Mouse (Mus musculus) right cerebral cortex, adult 2 months (tissue): ENCODE results near the gene Sds.
"Not testable (repeated sequence)": the region's sequence is repeated elsewhere in the genome, so short reads cannot be mapped to it uniquely, and the experiment has no call there.

Source experiments
- DNase-seq, 2 experiments: peaks; one replicate each; pipeline ENCODE4 v3.0.0; 2021 to 2022; ENCODE audit warnings: low spot score in 2 of 2

Gene Sds

GRCm38 (mm10) chr5:120487844-120488243 lies 11.5 kb downstream of the Sds start:
- no peak for DNase-seq

GRCm38 (mm10) chr5:120490679-120491192 lies 14.4 kb downstream of the Sds start:
- peak in 1 of 2 experiments; percentile 35 for DNase-seq

- DNase-seq: no peak
Observed at GRCm38 (mm10) chr5:120492437-120492836, 16.1 kb downstream of the Sds start.

GRCm38 (mm10) chr5:120493440-120493839 lies 17.1 kb downstream of the Sds start:
- no peak for DNase-seq

GRCm38 (mm10) chr5:120493873-120494395 lies 17.6 kb downstream of the Sds start:
- no peak for DNase-seq

- DNase-seq: peak in 1 of 2 experiments; percentile 36
Observed at GRCm38 (mm10) chr5:120495064-120495702, 18.9 kb downstream of the Sds start.

GRCm38 (mm10) chr5:120495703-120496226 lies 19.4 kb downstream of the Sds start:
- no peak for DNase-seq

- no peak for DNase-seq
Observed at GRCm38 (mm10) chr5:120497071-120497470, 20.7 kb downstream of the Sds start.

- DNase-seq: no peak
Observed at GRCm38 (mm10) chr5:120499202-120499601, 22.9 kb downstream of the Sds start.

- not testable (repeated sequence) for DNase-seq
Observed at GRCm38 (mm10) chr5:120500609-120501008, 24.3 kb downstream of the Sds start.

- peak; percentile 37 to 43 for DNase-seq
Observed at GRCm38 (mm10) chr5:120502147-120502621, 25.9 kb downstream of the Sds start.

GRCm38 (mm10) chr5:120502675-120503143 lies 26.4 kb downstream of the Sds start:
- DNase-seq: no peak

- DNase-seq: peak; percentile 74 to 75
Observed at GRCm38 (mm10) chr5:120503144-120503795, 26.9 kb downstream of the Sds start, which contains the start of gene Plbd2. Gene Plbd2 (minus strand): TSS chr5:120503625.

GRCm38 (mm10) chr5:120505368-120505767 lies 29.0 kb downstream of the Sds start:
- peak; percentile 74 to 79 for DNase-seq

GRCm38 (mm10) chr5:120505781-120506180 lies 29.5 kb downstream of the Sds start:
- DNase-seq: no peak

- DNase-seq: no peak
Observed at GRCm38 (mm10) chr5:120506490-120506889, 30.2 kb downstream of the Sds start.

- DNase-seq: no peak
Observed at GRCm38 (mm10) chr5:120507311-120507710, 31.0 kb downstream of the Sds start.

- DNase-seq: peak; percentile 76 to 80
Observed at GRCm38 (mm10) chr5:120510982-120511642, 34.8 kb downstream of the Sds start, which contains the start of gene Slc8b1. Gene Slc8b1 (plus strand): TSS chr5:120511168.

GRCm38 (mm10) chr5:120511643-120512220 lies 35.4 kb downstream of the Sds start:
- no peak for DNase-seq

GRCm38 (mm10) chr5:120512911-120513555 lies 36.7 kb downstream of the Sds start:
- DNase-seq: no peak
